Mouse (Mus musculus) heart, embryonic 15.5 days (tissue): Measurements from ENCODE around the gene Ttll9. TPM values are rescaled to one million over a fixed set of nuclear protein-coding genes. Genes with fewer than 3 reads are reported as not detected.

Experiments used
- ATAC-seq: fragments of 200-750 bp; cut with Nextera tagmentation; replicated peaks from 2 replicates; pipeline ENCODE4 v1.8.0; 2017; ENCODE audit warnings: low read depth, moderate TSS enrichment; ENCODE audit not compliant: insufficient number of reproducible peaks, insufficient read depth, low FRiP score
- H3K27ac ChIP-seq: fragments of 300-500 bp; sonication (generic); 2 replicates; pipeline ENCODE4 v1.5.1; 2015; ENCODE audit warnings: mild to moderate bottlenecking, inconsistent platforms
- H3K27me3 ChIP-seq: fragments of 300-500 bp; sonication (generic); 2 replicates; pipeline ENCODE4 v1.6.1; 2015; ENCODE audit warnings: inconsistent platforms
- H3K36me3 ChIP-seq: fragments of 300-500 bp; sonication (generic); 2 replicates; pipeline ENCODE4 v1.6.1; 2015; ENCODE audit warnings: mild to moderate bottlenecking, inconsistent platforms
- H3K4me1 ChIP-seq: fragments of 300-500 bp; sonication (generic); replicated peaks from 2 replicates; pipeline ENCODE4 v1.6.1; 2015; ENCODE audit warnings: inconsistent platforms
- H3K4me2 ChIP-seq: fragments of 300-500 bp; sonication (generic); 2 replicates; pipeline ENCODE4 v1.6.1; 2015; ENCODE audit warnings: inconsistent platforms, mild to moderate bottlenecking, moderate library complexity
- H3K4me3 ChIP-seq: fragments of 300-500 bp; sonication (generic); 2 replicates; pipeline ENCODE4 v1.5.1; 2015; ENCODE audit warnings: mild to moderate bottlenecking, inconsistent platforms
- H3K9ac ChIP-seq: fragments of 300-500 bp; sonication (generic); 2 replicates; pipeline ENCODE4 v1.6.1; 2015; ENCODE audit warnings: mild to moderate bottlenecking, inconsistent platforms
- H3K9me3 ChIP-seq: fragments of 300-500 bp; sonication (generic); replicated peaks from 2 replicates; pipeline ENCODE4 v1.6.1; 2016; ENCODE audit warnings: inconsistent platforms
- WGBS: fragments of 180-500 bp; shearing (Covaris S2); methylation state at CpG from one replicate; pipeline ENCODE4 v1.1.7; 2015; ENCODE audit warnings: mixed read lengths; 5-methylcytosine and 5-hydroxymethylcytosine counted together
- polyA plus RNA-seq: library from polyadenylated mRNA; unstranded; fragments of >200 nt; fragmentation: Nextera tagmentation; extraction: Ambion mirVana; gene quantifications from 2 replicates; pipeline ENCODE4 v1.2.1, GENCODE M21; 2015

The Ttll9 gene
- polyA plus RNA-seq, 1 experiment from 2014 or later: 0.26 TPM

DNA sequence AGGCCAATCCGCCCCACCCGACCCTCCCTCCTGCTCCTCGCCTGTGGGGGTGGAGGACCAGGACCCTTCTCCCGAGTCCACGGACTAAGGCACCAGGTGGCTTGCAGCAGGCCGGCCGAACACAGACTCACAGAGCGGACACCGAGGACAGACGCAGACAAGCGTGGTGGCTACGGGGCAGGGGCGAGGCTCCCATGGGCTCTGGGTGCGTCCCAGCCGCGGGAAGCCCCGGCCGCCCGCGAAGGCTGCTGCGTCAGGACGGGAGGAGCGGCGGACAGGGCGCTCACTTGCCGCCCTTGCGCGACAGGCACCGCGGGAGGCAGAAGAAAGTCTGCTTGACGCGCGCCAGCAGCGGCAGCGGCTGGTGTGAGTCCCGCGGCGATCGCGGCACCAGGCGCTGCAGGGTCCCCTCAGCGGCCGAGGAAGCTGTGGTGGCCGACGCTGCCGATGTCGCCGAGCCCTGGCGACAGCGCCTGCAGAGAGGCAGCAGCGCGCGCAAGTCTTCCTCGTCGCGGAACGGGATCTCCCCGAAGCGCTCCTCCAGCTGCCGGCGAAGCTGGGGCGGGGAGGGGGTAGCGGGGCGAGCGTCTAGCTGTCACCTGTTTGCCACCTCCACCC is 19.3 kb upstream of the Ttll9 start:
- WGBS: under 1% methylated on average over 64 of the region's 65 CpGs
- ATAC-seq: no peak

DNA sequence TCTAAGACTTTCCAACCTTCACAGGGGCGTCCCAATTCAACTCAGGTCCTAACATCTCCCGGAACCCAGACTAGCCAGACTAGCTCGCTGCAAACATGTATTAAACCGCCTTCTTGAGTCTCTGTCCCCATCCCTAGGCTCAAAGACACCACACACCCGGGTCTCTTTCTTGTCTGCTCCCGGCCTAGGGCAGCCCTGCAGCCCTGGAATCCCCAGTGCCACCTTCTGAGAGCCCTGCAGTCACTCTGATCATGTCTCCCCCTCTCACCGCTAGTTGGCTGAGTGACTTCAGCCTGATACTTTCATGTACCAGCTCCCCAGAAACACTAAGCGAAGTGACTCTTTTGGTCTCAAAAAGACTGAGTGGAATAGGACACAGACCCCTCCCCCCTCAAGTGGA is 18.7 kb upstream of the Ttll9 start:
- H3K27ac ChIP-seq: no peak overlapping the region
- ATAC-seq: no peak
- no peaks in the 10 kb centered on the region for H3K9me3 ChIP-seq
- peak overlapping the region; percentile 44; the same call in 1 of the 2 replicates for H3K9ac ChIP-seq
- peak overlapping the region; percentile 92 for H3K4me2 ChIP-seq
- peaks cover 15% of the 10 kb centered on the region for H3K4me1 ChIP-seq
- WGBS: 7% methylated on average over 8 of the region's 8 CpGs
- H3K27me3 ChIP-seq: peaks cover 93% of the 10 kb centered on the region
- H3K36me3 ChIP-seq: no peaks in the 10 kb centered on the region
- H3K4me3 ChIP-seq: peak overlapping the region; percentile 51

More for the DNA sequence above, 19.3 kb upstream of the Ttll9 start:
- H3K4me3 ChIP-seq: peak overlapping the region; percentile 51
- no peaks in the 10 kb centered on the region for H3K9me3 ChIP-seq
- H3K27ac ChIP-seq: no peak overlapping the region
- H3K9ac ChIP-seq: peak overlapping the region; percentile 44
- H3K36me3 ChIP-seq: no peaks in the 10 kb centered on the region
- H3K4me1 ChIP-seq: peaks cover 15% of the 10 kb centered on the region
- peaks cover 92% of the 10 kb centered on the region for H3K27me3 ChIP-seq
- peak overlapping the region; percentile 92 for H3K4me2 ChIP-seq

DNA sequence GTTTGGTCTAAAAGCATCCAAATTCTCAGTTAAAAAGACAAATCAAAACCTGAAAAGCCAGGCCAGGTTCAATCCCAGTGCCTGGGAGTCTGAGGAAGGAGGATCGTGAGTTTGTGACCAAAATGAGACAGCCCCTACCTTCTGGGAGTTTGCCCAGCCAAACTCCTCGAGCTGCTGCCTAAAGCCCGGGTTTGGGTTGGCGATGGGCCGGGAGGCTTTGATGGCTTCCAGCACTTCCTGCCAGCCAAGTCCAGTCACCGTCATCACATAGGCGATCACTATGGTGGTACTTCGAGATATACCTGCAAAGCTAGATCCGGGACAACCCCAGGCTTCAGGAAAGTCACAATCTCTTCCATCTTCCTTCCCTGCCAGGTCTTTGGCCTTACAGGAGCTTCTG is 18.3 kb upstream of the Ttll9 start:
- Histone ChIP-seq H3K4me2 (no peak overlapping the region), H3K36me3 (no peaks in the 10 kb centered on the region), H3K9me3 (no peaks in the 10 kb centered on the region), H3K4me3 (no peak overlapping the region), H3K27me3 (peaks cover 97% of the 10 kb centered on the region), H3K27ac (no peak overlapping the region), H3K4me1 (peaks cover 15% of the 10 kb centered on the region), H3K9ac (no peak overlapping the region)
- 47% methylated on average over 9 of the region's 9 CpGs for WGBS
- ATAC-seq: no peak

GRCm38 (mm10) chr2:152947098-152947497 is 15.2 kb upstream of the Ttll9 start:
- Histone ChIP-seq H3K9me3 (no peaks in the 10 kb centered on the region), H3K36me3 (no peaks in the 10 kb centered on the region), H3K4me1 (peaks cover 24% of the 10 kb centered on the region), H3K9ac (no peak overlapping the region), H3K4me3 (no peak overlapping the region), H3K27me3 (peaks cover 99% of the 10 kb centered on the region), H3K4me2 (no peak overlapping the region), H3K27ac (no peak overlapping the region)
- 48% methylated on average over 7 of the region's 7 CpGs for WGBS
- no peak for ATAC-seq

DNA sequence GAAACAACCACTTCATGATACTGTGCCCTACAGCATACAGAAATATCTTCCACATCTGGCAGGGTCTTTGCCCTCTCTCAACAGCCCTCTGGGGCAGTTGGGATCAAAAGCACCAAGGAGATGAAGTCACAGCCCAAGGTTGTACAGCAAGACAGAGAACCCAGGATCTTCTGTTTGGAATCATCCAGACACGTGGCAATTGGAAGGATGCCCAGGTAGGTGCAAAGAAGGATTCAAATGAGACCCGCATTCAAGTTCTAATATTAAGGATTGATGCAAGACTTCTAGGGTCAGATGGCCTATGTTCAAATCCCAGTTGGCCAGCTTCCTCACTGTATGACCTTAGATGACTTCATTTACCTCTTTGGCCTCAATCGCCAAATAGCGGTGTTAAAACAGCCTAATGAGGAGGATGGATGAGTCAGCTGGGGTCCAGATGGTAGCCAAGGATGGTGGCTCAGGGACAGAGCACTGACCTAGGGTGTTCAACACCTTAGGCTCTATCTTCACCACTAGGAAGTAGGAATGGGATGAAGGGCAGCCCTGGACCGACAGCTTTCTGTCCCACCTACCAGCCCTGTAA is 13.8 kb upstream of the Ttll9 start:
- peaks cover 95% of the 10 kb centered on the region for H3K27me3 ChIP-seq
- H3K4me1 ChIP-seq: peaks cover 13% of the 10 kb centered on the region
- WGBS: 81% methylated on average over 5 of the region's 5 CpGs
- no peak overlapping the region for H3K27ac ChIP-seq
- no peak overlapping the region for H3K4me2 ChIP-seq
- no peaks in the 10 kb centered on the region for H3K9me3 ChIP-seq
- H3K9ac ChIP-seq: no peak overlapping the region
- H3K4me3 ChIP-seq: no peak overlapping the region
- ATAC-seq: no peak
- H3K36me3 ChIP-seq: no peaks in the 10 kb centered on the region

- no peaks in the 10 kb centered on the region for H3K36me3 ChIP-seq
- H3K4me3 ChIP-seq: peak overlapping the region; percentile 63; the same call in 1 of the 2 replicates
- H3K27ac ChIP-seq: no peak overlapping the region
- WGBS: 35% methylated on average over 11 of the region's 11 CpGs
- H3K4me2 ChIP-seq: peak overlapping the region; percentile 98
- no peaks in the 10 kb centered on the region for H3K9me3 ChIP-seq
- ATAC-seq: no peak
- peaks cover 9% of the 10 kb centered on the region for H3K4me1 ChIP-seq
- H3K9ac ChIP-seq: no peak overlapping the region
- peaks cover 90% of the 10 kb centered on the region for H3K27me3 ChIP-seq
These were observed 11.8 kb upstream of the Ttll9 start for GRCm38 (mm10) chr2:152950358-152951064.

DNA sequence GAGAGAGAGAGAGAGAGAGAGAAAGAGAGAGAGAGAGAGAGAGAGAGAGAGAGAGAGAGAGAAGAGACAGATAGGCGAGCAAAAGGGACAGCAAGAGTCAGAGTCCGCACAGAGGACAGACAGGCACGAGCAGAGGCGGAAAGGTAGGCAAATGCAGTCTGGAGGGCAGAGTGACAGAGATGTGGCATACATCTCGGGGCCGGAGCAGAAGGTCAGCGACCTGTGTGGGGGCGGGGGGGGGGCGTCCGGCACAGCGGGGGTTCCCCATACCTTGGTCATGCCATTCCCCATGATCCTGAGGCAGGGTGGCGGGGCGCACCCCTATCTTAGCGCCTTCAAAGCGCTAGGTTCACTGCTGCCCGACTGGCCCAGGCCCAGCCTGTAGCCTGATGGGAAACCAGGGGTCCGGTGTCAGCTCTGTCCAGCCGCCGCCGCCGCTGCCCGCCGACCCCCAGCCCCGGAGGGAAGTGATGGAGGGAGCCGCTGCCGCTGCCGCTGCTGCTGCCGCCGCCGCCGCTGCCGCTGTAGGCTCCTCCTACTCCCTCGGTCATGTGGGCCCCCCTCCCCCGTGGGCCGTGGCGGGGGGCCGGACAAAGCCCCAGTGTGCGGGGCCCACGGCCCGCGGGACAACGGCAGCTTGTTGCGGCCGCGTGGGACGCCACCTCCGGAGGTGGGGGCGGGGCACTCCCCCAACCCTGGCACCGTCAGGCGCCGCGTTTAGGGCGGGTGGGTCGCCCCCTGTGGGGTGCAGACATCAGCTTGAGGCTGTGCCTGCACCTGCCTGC is 11.0 kb upstream of the Ttll9 start, which contains the start of gene Dusp15:
Gene Dusp15, minus strand, starts transcription at position 634 of the 785 bp plus-strand sequence.
- ATAC-seq: peak; percentile 68

GRCm38 (mm10) chr2:152951850-152952720 is 10.2 kb upstream of the Ttll9 start:
- Histone ChIP-seq H3K4me2 (peak overlapping the region; percentile 98), H3K4me1 (peaks cover 9% of the 10 kb centered on the region), H3K9ac (peak overlapping the region; percentile 61), H3K4me3 (peak overlapping the region; percentile 63), H3K27me3 (peaks cover 91% of the 10 kb centered on the region), H3K9me3 (no peaks in the 10 kb centered on the region), H3K27ac (no peak overlapping the region), H3K36me3 (no peaks in the 10 kb centered on the region)
- peak; percentile 18; the same call in 1 of the 2 replicates for ATAC-seq
- WGBS: 22% methylated on average over 13 of the region's 13 CpGs

More for the DNA sequence above, 11.0 kb upstream of the Ttll9 start, which contains the start of gene Dusp15:
- H3K36me3 ChIP-seq: no peaks in the 10 kb centered on the region
- H3K27ac ChIP-seq: no peak within 1 kb of the TSS
- no peaks in the 10 kb centered on the region for H3K9me3 ChIP-seq
- H3K4me3 ChIP-seq: peak within 1 kb of the TSS; percentile 63
- H3K27me3 ChIP-seq: peaks cover 90% of the 10 kb centered on the region
- peaks cover 9% of the 10 kb centered on the region for H3K4me1 ChIP-seq
- WGBS: 2% methylated on average over 47 of the region's 54 CpGs
- peak within 1 kb of the TSS; percentile 61 for H3K9ac ChIP-seq
- peak within 1 kb of the TSS; percentile 98 for H3K4me2 ChIP-seq

DNA sequence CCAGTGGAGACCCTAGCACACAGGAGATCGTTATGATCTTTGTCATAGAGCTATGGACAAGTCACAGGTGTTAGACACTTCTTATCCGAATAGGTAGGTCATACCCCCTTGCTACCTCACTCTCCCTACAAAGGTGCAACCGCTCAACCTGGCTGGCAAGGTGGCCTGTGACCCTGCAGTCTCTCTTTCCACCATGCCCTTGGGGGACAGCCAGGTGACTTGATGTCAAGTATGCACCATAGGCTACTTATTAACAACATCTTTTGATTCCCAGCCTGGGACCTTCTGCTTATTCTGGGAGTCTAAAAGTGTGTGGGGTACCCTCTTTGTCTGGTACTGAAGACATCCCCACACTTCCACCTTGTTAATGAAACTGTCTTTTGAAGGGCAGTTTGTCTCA is 4.2 kb upstream of the Ttll9 start:
- Histone ChIP-seq H3K9me3 (no peaks in the 10 kb centered on the region), H3K36me3 (no peaks in the 10 kb centered on the region), H3K4me3 (no peak overlapping the region), H3K27me3 (peaks cover 52% of the 10 kb centered on the region), H3K4me1 (peaks cover 8% of the 10 kb centered on the region; the same call in 1 of the 2 replicates), H3K9ac (no peak overlapping the region), H3K27ac (no peak overlapping the region), H3K4me2 (no peak overlapping the region)
- no peak for ATAC-seq
- 74% methylated on average over 3 of the region's 3 CpGs for WGBS

DNA sequence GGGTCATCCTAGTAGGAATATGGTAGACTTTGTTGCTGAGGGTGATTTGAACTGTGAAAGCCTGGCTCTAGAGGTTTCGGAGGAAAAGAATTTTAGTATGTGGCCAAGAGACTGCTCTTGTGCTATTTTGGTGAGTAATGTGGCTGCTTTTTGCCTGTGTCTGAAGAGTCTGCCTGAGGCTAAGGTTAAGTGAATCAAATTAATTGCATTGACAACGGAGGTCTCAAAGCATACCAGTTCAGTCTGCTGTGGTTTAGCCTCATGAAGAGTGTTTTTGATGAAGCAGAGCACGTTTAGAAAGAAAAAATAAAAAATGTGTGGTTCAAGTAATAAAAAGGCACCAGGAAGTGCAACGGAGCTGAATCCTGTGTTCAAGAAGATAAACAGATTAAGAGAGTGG is 3.3 kb downstream of the Ttll9 start:
- Histone ChIP-seq H3K27ac (no peak overlapping the region), H3K9ac (no peak overlapping the region), H3K4me3 (no peak overlapping the region), H3K27me3 (0 out of 2 replicates have a peak, but pooled peaks cover 6% of the 10 kb centered on the region), H3K4me2 (no peak overlapping the region), H3K36me3 (no peaks in the 10 kb centered on the region), H3K9me3 (no peaks in the 10 kb centered on the region), H3K4me1 (peaks cover 8% of the 10 kb centered on the region; the same call in 1 of the 2 replicates)
- ATAC-seq: no peak
- 69% methylated on average over 4 of the region's 4 CpGs for WGBS
